Mouse (Mus musculus): ENCODE data around the gene Nsd2. TPM values are rescaled to one million over a fixed set of nuclear protein-coding genes. Genes with fewer than 3 reads are reported as not detected.

The Nsd2 gene
- polyA plus RNA-seq, 1 experiment from 2014 or later = 12.1 TPM

- Histone ChIP-seq H3K9ac (ENCODE audit: low read depth, low read length) (no peak overlapping the region), H3K27ac (ENCODE audit: low read depth, low read length) (no peak overlapping the region), H3K4me1 (replicated peaks; ENCODE audit: control insufficient read depth, insufficient read depth, low read length) (no peaks in the 10 kb centered on the region), H3K4me3 (ENCODE audit: low read depth, low read length) (no peak overlapping the region), H3K27me3 (replicated peaks; ENCODE audit: control insufficient read depth, insufficient read depth, low read length) (no peaks in the 10 kb centered on the region), H3K4me2 (replicated peaks; ENCODE audit: low read depth) (no peak overlapping the region), H3K36me3 (ENCODE audit: control insufficient read depth, insufficient read depth) (peaks cover 44% of the 10 kb centered on the region), H3K9me3 (ENCODE audit: control insufficient read depth) (no peaks in the 10 kb centered on the region)
- TF ChIP-seq CTCF (IDR thresholded peaks at IDR 0.05; ENCODE audit: low read depth) = no peak
- 89% methylated on average over 1 of the region's 1 CpGs for WGBS
- no peak for ATAC-seq
Observed at GRCm38 (mm10) chr5:33919466-33919865, 98.9 kb downstream of the Nsd2 start.

GRCm38 (mm10) chr5:33920037-33920436 lies 99.5 kb downstream of the Nsd2 start:
- no peak overlapping the region for H3K4me2 ChIP-seq (replicated peaks; ENCODE audit: low read depth)
- H3K4me1 ChIP-seq (replicated peaks; ENCODE audit: control insufficient read depth, insufficient read depth, low read length) = no peaks in the 10 kb centered on the region
- H3K4me3 ChIP-seq (ENCODE audit: low read depth, low read length) = no peak overlapping the region
- H3K9ac ChIP-seq (ENCODE audit: low read depth, low read length) = no peak overlapping the region
- no peak for TF ChIP-seq CTCF (IDR thresholded peaks at IDR 0.05; ENCODE audit: low read depth)
- H3K9me3 ChIP-seq (ENCODE audit: control insufficient read depth) = no peaks in the 10 kb centered on the region
- ATAC-seq = no peak
- H3K27ac ChIP-seq (ENCODE audit: low read depth, low read length) = no peak overlapping the region
- peaks cover 44% of the 10 kb centered on the region for H3K36me3 ChIP-seq (ENCODE audit: control insufficient read depth, insufficient read depth)
- H3K27me3 ChIP-seq (replicated peaks; ENCODE audit: control insufficient read depth, insufficient read depth, low read length) = no peaks in the 10 kb centered on the region
- WGBS = 95% methylated on average over 2 of the region's 2 CpGs

- Histone ChIP-seq H3K4me3 (ENCODE audit: low read depth, low read length) (no peak overlapping the region), H3K9me3 (ENCODE audit: control insufficient read depth) (no peaks in the 10 kb centered on the region), H3K4me1 (replicated peaks; ENCODE audit: control insufficient read depth, insufficient read depth, low read length) (no peaks in the 10 kb centered on the region), H3K36me3 (ENCODE audit: control insufficient read depth, insufficient read depth) (peaks cover 44% of the 10 kb centered on the region), H3K9ac (ENCODE audit: low read depth, low read length) (no peak overlapping the region), H3K27me3 (replicated peaks; ENCODE audit: control insufficient read depth, insufficient read depth, low read length) (no peaks in the 10 kb centered on the region), H3K27ac (ENCODE audit: low read depth, low read length) (no peak overlapping the region), H3K4me2 (replicated peaks; ENCODE audit: low read depth) (no peak overlapping the region)
- 77% methylated on average over 4 of the region's 4 CpGs for WGBS
- no peak for TF ChIP-seq CTCF (IDR thresholded peaks at IDR 0.05; ENCODE audit: low read depth)
- ATAC-seq = no peak
Observed at GRCm38 (mm10) chr5:33920924-33921323, 100.4 kb downstream of the Nsd2 start.

- peaks cover 39% of the 10 kb centered on the region for H3K36me3 ChIP-seq (ENCODE audit: control insufficient read depth, insufficient read depth)
- H3K9ac ChIP-seq (ENCODE audit: low read depth, low read length) = no peak overlapping the region
- H3K4me1 ChIP-seq (replicated peaks; ENCODE audit: control insufficient read depth, insufficient read depth, low read length) = no peaks in the 10 kb centered on the region
- 89% methylated on average over 7 of the region's 7 CpGs for WGBS
- no peak overlapping the region for H3K4me2 ChIP-seq (replicated peaks; ENCODE audit: low read depth)
- H3K9me3 ChIP-seq (ENCODE audit: control insufficient read depth) = no peaks in the 10 kb centered on the region
- no peak for TF ChIP-seq CTCF (IDR thresholded peaks at IDR 0.05; ENCODE audit: low read depth)
- H3K27ac ChIP-seq (ENCODE audit: low read depth, low read length) = no peak overlapping the region
- H3K4me3 ChIP-seq (ENCODE audit: low read depth, low read length) = no peak overlapping the region
- no peak for ATAC-seq
- H3K27me3 ChIP-seq (replicated peaks; ENCODE audit: control insufficient read depth, insufficient read depth, low read length) = no peaks in the 10 kb centered on the region
Observed at GRCm38 (mm10) chr5:33921486-33922235, 101.1 kb downstream of the Nsd2 start.

- no peak overlapping the region for H3K27ac ChIP-seq (ENCODE audit: low read depth, low read length)
- no peak for TF ChIP-seq CTCF (IDR thresholded peaks at IDR 0.05; ENCODE audit: low read depth)
- 63% methylated on average over 2 of the region's 2 CpGs for WGBS
- H3K4me1 ChIP-seq (replicated peaks; ENCODE audit: control insufficient read depth, insufficient read depth, low read length) = no peaks in the 10 kb centered on the region
- H3K4me3 ChIP-seq (ENCODE audit: low read depth, low read length) = no peak overlapping the region
- no peak overlapping the region for H3K4me2 ChIP-seq (replicated peaks; ENCODE audit: low read depth)
- no peak overlapping the region for H3K9ac ChIP-seq (ENCODE audit: low read depth, low read length)
- H3K27me3 ChIP-seq (replicated peaks; ENCODE audit: control insufficient read depth, insufficient read depth, low read length) = no peaks in the 10 kb centered on the region
- peaks cover 34% of the 10 kb centered on the region for H3K36me3 ChIP-seq (ENCODE audit: control insufficient read depth, insufficient read depth)
- H3K9me3 ChIP-seq (ENCODE audit: control insufficient read depth) = no peaks in the 10 kb centered on the region
- no peak for ATAC-seq
Observed at GRCm38 (mm10) chr5:33922566-33922965, 102.0 kb downstream of the Nsd2 start.

GRCm38 (mm10) chr5:33926170-33926569 lies 105.6 kb downstream of the Nsd2 start:
- no peak overlapping the region for H3K4me2 ChIP-seq (replicated peaks; ENCODE audit: low read depth)
- H3K27ac ChIP-seq (ENCODE audit: low read depth, low read length) = no peak overlapping the region
- no peak for ATAC-seq
- no peak overlapping the region for H3K9ac ChIP-seq (ENCODE audit: low read depth, low read length)
- no peak for TF ChIP-seq CTCF (IDR thresholded peaks at IDR 0.05; ENCODE audit: low read depth)
- H3K9me3 ChIP-seq (ENCODE audit: control insufficient read depth) = no peaks in the 10 kb centered on the region
- H3K4me1 ChIP-seq (replicated peaks; ENCODE audit: control insufficient read depth, insufficient read depth, low read length) = no peaks in the 10 kb centered on the region
- H3K27me3 ChIP-seq (replicated peaks; ENCODE audit: control insufficient read depth, insufficient read depth, low read length) = no peaks in the 10 kb centered on the region
- no peak overlapping the region for H3K4me3 ChIP-seq (ENCODE audit: low read depth, low read length)
- H3K36me3 ChIP-seq (ENCODE audit: control insufficient read depth, insufficient read depth) = peaks cover 22% of the 10 kb centered on the region; the same call in 1 of the 2 replicates

All from intestine, postnatal 0 days (tissue).